Mouse (Mus musculus) frontal cortex, adult (tissue): ENCODE measurements around the gene Hdac7.
A peak's percentile ranks its signal among the peaks of the same experiment; 100 is the strongest.

ENCODE experiments used
- ATAC-seq: cut with Nextera tagmentation; 2 replicates; pipeline ENCODE4 v1.9.2; 2017; ENCODE audit warnings: mild to moderate bottlenecking, moderate library complexity, mixed read lengths; ENCODE audit not compliant: low TSS enrichment

Hdac7 gene

GRCm38 (mm10) chr15:97789761-97790505 is 54.4 kb downstream of the Hdac7 start:
- ATAC-seq, result peak; percentile 42

GRCm38 (mm10) chr15:97788821-97789220 is 55.5 kb downstream of the Hdac7 start:
- peak; percentile 12; the same call in 1 of the 2 replicates for ATAC-seq

- ATAC-seq, result peak; percentile 18; the same call in 1 of the 2 replicates
Observed at GRCm38 (mm10) chr15:97787799-97788667, 56.3 kb downstream of the Hdac7 start.

- no peak for ATAC-seq
Observed at GRCm38 (mm10) chr15:97787148-97787798, 57.0 kb downstream of the Hdac7 start.

GRCm38 (mm10) chr15:97786412-97787112 is 57.7 kb downstream of the Hdac7 start:
- ATAC-seq, result no peak

- no peak for ATAC-seq
Observed at GRCm38 (mm10) chr15:97785731-97786411, 58.4 kb downstream of the Hdac7 start.

GRCm38 (mm10) chr15:97784561-97785161 is 59.6 kb downstream of the Hdac7 start:
- peak; percentile 12; the same call in 1 of the 2 replicates for ATAC-seq

- peak; percentile 17; the same call in 1 of the 2 replicates for ATAC-seq
Observed at GRCm38 (mm10) chr15:97784092-97784559, 60.2 kb downstream of the Hdac7 start.

GRCm38 (mm10) chr15:97782749-97783105 is 61.6 kb downstream of the Hdac7 start:
- 0 out of 2 replicates have a peak, but pooled peaks have one; percentile 8 for ATAC-seq

- ATAC-seq, result peak; percentile 18; the same call in 1 of the 2 replicates
Observed at GRCm38 (mm10) chr15:97781961-97782748, 62.1 kb downstream of the Hdac7 start.

- no peak for ATAC-seq
Observed at GRCm38 (mm10) chr15:97780611-97781031, 63.7 kb downstream of the Hdac7 start.

GRCm38 (mm10) chr15:97779576-97779975 is 64.7 kb downstream of the Hdac7 start:
- ATAC-seq, result no peak

- ATAC-seq, result no peak
Observed at GRCm38 (mm10) chr15:97778311-97779098, 65.8 kb downstream of the Hdac7 start, which contains the start of gene Slc48a1. Gene Slc48a1 (plus strand): TSS chr15:97778520.

GRCm38 (mm10) chr15:97776919-97777318 is 67.4 kb downstream of the Hdac7 start:
- no peak for ATAC-seq

- ATAC-seq, result peak; percentile 86; the same call in 1 of the 2 replicates
Observed at GRCm38 (mm10) chr15:97776514-97776913, 67.8 kb downstream of the Hdac7 start.

GRCm38 (mm10) chr15:97773961-97774370 is 70.3 kb downstream of the Hdac7 start:
- no peak for ATAC-seq

GRCm38 (mm10) chr15:97773108-97773507 is 71.2 kb downstream of the Hdac7 start:
- no peak for ATAC-seq

- ATAC-seq, result no peak
Observed at GRCm38 (mm10) chr15:97770280-97770679, 74.0 kb downstream of the Hdac7 start.

- ATAC-seq, result no peak
Observed at GRCm38 (mm10) chr15:97768192-97768591, 76.1 kb downstream of the Hdac7 start.
